Mouse (Mus musculus) lung, embryonic 14.5 days (tissue): ENCODE measurements around the gene Lrpprc. TPM values are rescaled to one million over a fixed set of nuclear protein-coding genes. Genes with fewer than 3 reads are reported as not detected.

Experiments
- ATAC-seq: fragments of 200-750 bp; cut with Nextera tagmentation; 2 replicates; pipeline ENCODE4 v1.8.0; 2017; ENCODE audit warnings: mild to moderate bottlenecking, moderate TSS enrichment, moderate library complexity; ENCODE audit not compliant: insufficient read depth
- DNase-seq: peaks from one replicate; pipeline ENCODE4 v3.0.0-alpha.2; 2015
- H3K27ac ChIP-seq: fragments of 300-500 bp; sonication (generic); 2 replicates; pipeline ENCODE4 v1.5.1; 2014; ENCODE audit warnings: low read depth, mild to moderate bottlenecking, moderate library complexity
- H3K27me3 ChIP-seq: fragments of 300-500 bp; sonication (generic); 2 replicates; pipeline ENCODE4 v1.6.1; 2014; ENCODE audit warnings: low read length, control low read depth; ENCODE audit not compliant: insufficient read depth
- H3K36me3 ChIP-seq: fragments of 300-500 bp; sonication (generic); 2 replicates; pipeline ENCODE4 v1.6.1; 2014; ENCODE audit warnings: control low read depth; ENCODE audit not compliant: insufficient read depth
- H3K4me1 ChIP-seq: fragments of 300-500 bp; sonication (generic); 2 replicates; pipeline ENCODE4 v1.6.1; 2014; ENCODE audit warnings: antibody characterized with exemption, control low read depth; ENCODE audit not compliant: insufficient read depth
- H3K4me2 ChIP-seq: fragments of 300-500 bp; sonication (generic); 2 replicates; pipeline ENCODE4 v1.6.1; 2014; ENCODE audit warnings: mild to moderate bottlenecking
- H3K4me3 ChIP-seq: fragments of 300-500 bp; sonication (generic); 2 replicates; pipeline ENCODE4 v1.5.1; 2014; ENCODE audit warnings: low read depth, low read length
- H3K9ac ChIP-seq: fragments of 300-500 bp; sonication (generic); 2 replicates; pipeline ENCODE4 v1.6.1; 2014
- H3K9me3 ChIP-seq: fragments of 300-500 bp; sonication (generic); 2 replicates; pipeline ENCODE4 v1.6.1; 2016; ENCODE audit warnings: low read depth, low read length, control low read depth
- CTCF ChIP-seq: IDR thresholded peaks from 2 replicates; pipeline ENCODE4 v1.5.1; 2016; ENCODE audit warnings: antibody characterized with exemption, low read depth
- WGBS: fragments of 180-500 bp; shearing (Covaris S2); extraction: QIAGEN DNeasy Blood & Tissue Kit; methylation state at CpG from one replicate; pipeline ENCODE4 v1.1.7; 2014; 5-methylcytosine and 5-hydroxymethylcytosine counted together
- polyA plus RNA-seq: library from polyadenylated mRNA; unstranded; fragments of >200 nt; fragmentation: Nextera tagmentation; extraction: Ambion mirVana; gene quantifications from 2 replicates; pipeline ENCODE4 v1.2.1, GENCODE M21; 2014

The Lrpprc gene
- polyA plus RNA-seq, 1 experiment from 2014 or later = 48.6 TPM

DNA sequence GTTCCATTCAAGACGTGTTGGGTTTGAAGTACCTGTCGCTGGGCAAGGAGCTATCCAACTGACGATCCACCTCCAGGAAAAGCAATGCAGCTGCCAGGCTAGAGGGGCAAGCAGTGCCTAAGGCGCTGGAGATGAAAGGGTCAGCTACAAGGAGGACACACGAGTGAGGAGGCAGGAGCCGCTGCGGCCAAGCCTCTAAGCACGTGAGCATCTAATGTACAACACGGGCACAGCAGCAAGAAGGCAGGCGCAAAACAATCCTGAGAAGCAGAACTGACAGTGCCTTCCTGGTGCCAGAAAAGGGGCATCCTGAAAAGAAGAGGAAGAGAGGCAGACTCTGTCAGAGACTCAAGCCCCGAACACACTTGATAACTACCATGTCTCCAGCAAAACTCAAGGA lies 3.1 kb downstream of the Lrpprc start:
- H3K9me3 ChIP-seq = no peaks in the 10 kb centered on the region
- H3K36me3 ChIP-seq = peaks cover 14% of the 10 kb centered on the region; the same call in 1 of the 2 replicates
- H3K27ac ChIP-seq = no peak overlapping the region
- no peak overlapping the region for H3K9ac ChIP-seq
- no peaks in the 10 kb centered on the region for H3K27me3 ChIP-seq
- ATAC-seq (no peak), DNase-seq (no peak)
- WGBS = 81% methylated on average over 11 of the region's 11 CpGs
- H3K4me3 ChIP-seq = no peak overlapping the region
- H3K4me2 ChIP-seq = no peak overlapping the region
- TF ChIP-seq CTCF = no peak
- 0 out of 2 replicates have a peak, but pooled peaks cover 3% of the 10 kb centered on the region for H3K4me1 ChIP-seq

DNA sequence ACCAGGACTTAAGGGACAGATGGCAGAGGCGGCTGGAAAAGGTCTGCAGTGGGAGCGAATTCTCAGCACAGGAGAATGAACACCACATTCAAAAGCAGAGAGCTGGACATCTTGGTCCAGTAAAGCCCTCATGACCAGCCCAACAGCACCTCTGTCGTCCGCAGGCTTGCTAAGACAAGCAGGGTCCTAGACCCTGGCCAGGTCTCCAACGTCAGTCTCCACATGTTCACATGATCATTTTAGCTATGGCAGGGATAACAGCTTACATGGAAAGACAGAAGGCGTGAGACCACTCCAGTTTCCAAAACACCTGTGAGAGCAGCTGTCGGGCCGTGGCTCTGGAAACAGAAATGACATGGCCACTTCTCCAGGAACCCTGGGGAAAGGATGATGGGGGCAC lies 3.7 kb downstream of the Lrpprc start:
- Histone ChIP-seq H3K27me3 (no peaks in the 10 kb centered on the region), H3K4me2 (no peak overlapping the region), H3K4me3 (no peak overlapping the region), H3K9ac (no peak overlapping the region), H3K27ac (no peak overlapping the region), H3K4me1 (0 out of 2 replicates have a peak, but pooled peaks cover 3% of the 10 kb centered on the region), H3K36me3 (peaks cover 14% of the 10 kb centered on the region; the same call in 1 of the 2 replicates), H3K9me3 (no peaks in the 10 kb centered on the region)
- no peak for ATAC-seq
- 87% methylated on average over 8 of the region's 8 CpGs for WGBS
- no peak for TF ChIP-seq CTCF
- DNase-seq = no peak

DNA sequence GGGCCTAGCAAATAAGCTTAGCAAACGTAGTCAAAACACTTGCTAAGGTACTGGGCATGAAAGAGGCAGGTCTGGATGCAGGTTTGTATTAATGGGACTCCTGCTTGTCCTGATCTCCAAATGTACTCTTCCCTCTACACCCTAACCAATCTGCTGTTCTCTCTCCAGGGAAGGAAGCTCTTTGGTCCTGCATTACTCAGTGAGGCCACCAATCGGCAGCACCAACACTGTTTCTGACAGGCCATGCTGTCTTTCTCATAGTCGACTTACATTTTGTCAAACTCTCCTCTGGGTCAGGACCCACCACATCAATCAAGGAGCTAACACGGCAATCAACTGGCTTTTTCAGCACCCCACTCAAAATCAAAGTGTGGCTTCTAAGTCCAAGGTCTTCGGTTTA lies 5.4 kb downstream of the Lrpprc start:
- WGBS = 48% methylated on average over 5 of the region's 5 CpGs
- Histone ChIP-seq H3K4me2 (no peak overlapping the region), H3K27ac (no peak overlapping the region), H3K36me3 (peaks cover 14% of the 10 kb centered on the region; the same call in 1 of the 2 replicates), H3K4me3 (no peak overlapping the region), H3K4me1 (no peaks in the 10 kb centered on the region), H3K9me3 (no peaks in the 10 kb centered on the region), H3K27me3 (no peaks in the 10 kb centered on the region), H3K9ac (no peak overlapping the region)
- no peak for TF ChIP-seq CTCF
- DNase-seq (no peak), ATAC-seq (no peak)

DNA sequence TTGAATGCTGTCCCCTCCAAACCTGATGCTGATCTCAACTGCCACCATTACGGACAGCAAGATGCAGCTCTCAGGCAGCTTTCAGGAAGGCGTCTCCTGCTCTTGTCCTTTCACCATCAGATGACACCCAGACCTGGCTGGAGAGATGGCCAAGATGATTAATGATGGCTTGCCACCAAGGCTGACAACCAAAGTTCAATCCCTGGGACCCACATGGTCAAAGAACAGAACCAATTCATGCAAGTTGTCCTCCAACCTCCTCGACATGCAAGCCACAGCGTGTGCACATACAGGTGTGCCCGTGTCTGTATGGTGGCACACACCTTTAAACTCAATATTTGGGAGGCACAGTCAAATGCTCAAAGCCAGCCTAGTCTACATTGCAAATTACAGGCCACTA lies 7.1 kb downstream of the Lrpprc start:
- Histone ChIP-seq H3K27ac (no peak overlapping the region), H3K4me3 (no peak overlapping the region), H3K4me1 (no peaks in the 10 kb centered on the region), H3K9ac (no peak overlapping the region), H3K4me2 (no peak overlapping the region), H3K9me3 (no peaks in the 10 kb centered on the region), H3K36me3 (peaks cover 14% of the 10 kb centered on the region; the same call in 1 of the 2 replicates), H3K27me3 (no peaks in the 10 kb centered on the region)
- 86% methylated on average over 5 of the region's 5 CpGs for WGBS
- no peak for TF ChIP-seq CTCF
- DNase-seq (no peak), ATAC-seq (no peak)

DNA sequence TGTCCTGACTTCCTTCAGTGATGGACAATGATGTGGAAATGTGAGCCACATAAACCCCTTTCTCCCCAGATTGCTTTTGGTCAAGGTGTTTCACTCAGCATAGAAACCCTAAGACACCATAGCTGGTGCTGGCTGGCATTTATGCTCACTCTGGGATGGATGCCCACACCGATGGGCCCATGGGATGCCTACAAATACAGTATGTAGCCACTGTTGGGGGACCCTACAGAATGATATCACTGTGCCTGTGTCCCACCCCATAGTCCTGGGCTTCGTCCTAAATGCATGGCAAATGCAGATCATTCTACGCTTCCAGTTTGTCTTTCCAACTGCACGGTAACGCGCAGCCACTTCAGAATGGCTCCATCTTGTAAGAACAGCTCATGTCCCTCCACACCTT lies 10.3 kb downstream of the Lrpprc start:
- Histone ChIP-seq H3K4me2 (no peak overlapping the region), H3K9me3 (no peaks in the 10 kb centered on the region), H3K36me3 (peaks cover 14% of the 10 kb centered on the region), H3K27ac (no peak overlapping the region), H3K4me3 (no peak overlapping the region), H3K27me3 (no peaks in the 10 kb centered on the region), H3K9ac (no peak overlapping the region), H3K4me1 (no peaks in the 10 kb centered on the region)
- no peak for TF ChIP-seq CTCF
- DNase-seq (no peak), ATAC-seq (no peak)
- 95% methylated on average over 6 of the region's 6 CpGs for WGBS

DNA sequence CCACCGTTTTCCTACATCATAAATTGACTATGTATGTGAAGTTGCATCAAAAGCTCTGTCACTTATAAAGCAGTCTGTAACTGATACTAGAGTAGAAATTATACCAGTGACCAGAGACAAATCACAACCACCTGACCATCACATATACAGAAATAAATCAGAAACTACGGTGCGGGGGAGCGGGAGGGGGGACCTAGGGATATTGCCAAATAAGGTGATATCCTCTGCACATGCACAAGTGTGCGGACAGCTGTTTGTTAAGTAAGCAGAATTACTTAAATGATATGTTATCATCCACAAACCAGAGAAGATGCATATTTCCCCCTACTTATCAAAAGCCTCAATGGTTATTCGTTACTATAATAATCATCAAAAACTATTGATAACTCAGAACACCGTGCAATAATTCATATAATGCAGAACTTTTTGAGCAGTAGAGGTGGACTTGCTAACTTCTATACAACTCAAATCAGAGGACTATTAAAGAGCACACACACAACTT lies 12.1 kb downstream of the Lrpprc start:
- Histone ChIP-seq H3K4me1 (no peaks in the 10 kb centered on the region), H3K9ac (no peak overlapping the region), H3K36me3 (peaks cover 24% of the 10 kb centered on the region), H3K9me3 (no peaks in the 10 kb centered on the region), H3K4me3 (no peak overlapping the region), H3K27ac (no peak overlapping the region), H3K4me2 (no peak overlapping the region), H3K27me3 (no peaks in the 10 kb centered on the region)
- WGBS = 80% methylated on average over 7 of the region's 7 CpGs
- DNase-seq = no peak
- ATAC-seq = no peak
- no peak for TF ChIP-seq CTCF

DNA sequence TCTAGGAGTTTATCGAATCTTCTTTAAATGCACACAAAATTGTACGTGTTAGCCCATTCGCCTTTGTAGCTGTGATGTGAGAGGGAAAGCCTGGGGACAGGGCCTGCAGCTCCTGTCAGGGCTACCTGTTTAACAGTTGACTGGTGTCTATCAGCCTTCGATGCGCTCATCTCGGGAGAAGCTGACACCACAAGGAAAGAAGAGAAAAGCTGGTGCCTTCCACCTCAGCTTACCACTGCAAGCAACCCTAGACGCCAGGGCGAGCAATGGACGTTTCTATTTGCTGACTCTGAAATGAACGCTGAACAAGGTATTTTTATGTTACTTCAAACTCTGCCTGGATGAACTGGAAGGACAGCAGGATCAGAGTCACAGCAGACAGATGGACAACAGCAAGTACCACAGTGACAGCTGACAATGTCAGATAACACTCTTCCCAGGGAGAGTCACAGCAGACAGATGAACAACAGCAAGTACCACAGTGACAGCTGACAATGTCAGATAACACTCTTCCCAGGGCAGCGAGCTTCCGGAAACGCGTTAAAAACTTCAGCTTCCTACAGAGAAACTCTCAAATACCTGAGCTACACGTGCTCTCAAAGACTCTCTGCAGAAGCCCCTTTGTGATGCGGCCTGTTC lies 14.1 kb downstream of the Lrpprc start:
- Histone ChIP-seq H3K4me1 (no peaks in the 10 kb centered on the region), H3K27ac (peak overlapping the region; percentile 37; the same call in 1 of the 2 replicates), H3K9ac (no peak overlapping the region), H3K4me3 (no peak overlapping the region), H3K4me2 (no peak overlapping the region), H3K9me3 (no peaks in the 10 kb centered on the region), H3K36me3 (peaks cover 25% of the 10 kb centered on the region), H3K27me3 (no peaks in the 10 kb centered on the region)
- 75% methylated on average over 16 of the region's 16 CpGs for WGBS
- no peak for TF ChIP-seq CTCF
- DNase-seq = no peak
- peak; percentile 62 for ATAC-seq
